Mouse (Mus musculus): Measurements from ENCODE around the gene Alkal2. TPM values are rescaled to one million over a fixed set of nuclear protein-coding genes. Genes with fewer than 3 reads are reported as not detected.

Gene Alkal2
- polyA plus RNA-seq, 1 experiment from 2014 or later = 0.58 TPM

DNA sequence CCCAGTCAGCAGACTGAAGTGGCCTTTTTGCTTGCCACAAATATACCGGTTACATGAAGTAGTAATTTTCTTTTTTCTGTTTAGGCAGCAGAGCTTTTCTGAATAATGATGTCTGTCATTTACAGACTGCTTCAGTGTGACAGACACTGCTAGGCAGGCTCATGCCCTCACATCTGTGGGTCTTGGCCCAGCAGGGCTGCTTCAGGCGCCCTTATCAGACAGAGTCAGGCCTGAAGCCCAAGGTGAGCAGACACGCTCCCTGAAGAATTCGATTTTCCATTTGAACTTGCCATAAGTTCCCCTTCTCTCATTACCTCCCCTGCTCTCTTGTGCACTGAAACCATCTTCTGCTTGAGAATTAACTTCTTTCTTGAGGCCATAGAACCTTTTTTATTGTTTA lies 3.9 kb downstream of the Alkal2 start:
- H3K27ac ChIP-seq = no peak overlapping the region
- ATAC-seq (replicated peaks; ENCODE audit: low FRiP score, low read depth) = no peak
- no peak overlapping the region for H3K9ac ChIP-seq (ENCODE audit: low read depth, low read length)
- TF ChIP-seq CTCF (IDR thresholded peaks at IDR 0.05; ENCODE audit: low read depth) = no peak
- no peaks in the 10 kb centered on the region for H3K9me3 ChIP-seq (replicated peaks; ENCODE audit: low read length)
- DNase-seq (ENCODE audit: low spot score) = no peak
- WGBS = 80% methylated on average over 4 of the region's 4 CpGs
- H3K4me3 ChIP-seq (replicated peaks; ENCODE audit: low read depth, low read length) = no peak overlapping the region
- H3K4me2 ChIP-seq (ENCODE audit: low read length) = no peak overlapping the region
- H3K36me3 ChIP-seq (ENCODE audit: insufficient read depth, low read length) = no peaks in the 10 kb centered on the region
- peaks cover 29% of the 10 kb centered on the region for H3K27me3 ChIP-seq (ENCODE audit: insufficient read depth, low read length)
- no peaks in the 10 kb centered on the region; the same call in 1 of the 2 replicates for H3K4me1 ChIP-seq (replicated peaks; ENCODE audit: insufficient read depth, low read length)

- 35% methylated on average over 5 of the region's 5 CpGs for WGBS
- DNase-seq (ENCODE audit: low spot score) (peak; percentile 88), ATAC-seq (replicated peaks; ENCODE audit: low FRiP score, low read depth) (peak; percentile 57; the same call in 1 of the 2 replicates)
- no peaks in the 10 kb centered on the region for H3K4me1 ChIP-seq (replicated peaks; ENCODE audit: insufficient read depth, low read length)
- H3K27me3 ChIP-seq (ENCODE audit: insufficient read depth, low read length) = peaks cover 10% of the 10 kb centered on the region
- H3K9me3 ChIP-seq (replicated peaks; ENCODE audit: low read length) = no peaks in the 10 kb centered on the region
- peak; percentile 96 for TF ChIP-seq CTCF (IDR thresholded peaks at IDR 0.05; ENCODE audit: low read depth)
- no peak overlapping the region for H3K4me2 ChIP-seq (ENCODE audit: low read length)
- 0 out of 2 replicates have a peak, but pooled peaks cover 2% of the 10 kb centered on the region for H3K36me3 ChIP-seq (ENCODE audit: insufficient read depth, low read length)
- H3K9ac ChIP-seq (ENCODE audit: low read depth, low read length) = no peak overlapping the region
- H3K4me3 ChIP-seq (replicated peaks; ENCODE audit: low read depth, low read length) = no peak overlapping the region
- no peak overlapping the region for H3K27ac ChIP-seq
Measured at GRCm38 (mm10) chr12:30890067-30890466, 5.9 kb downstream of the Alkal2 start.

- TF ChIP-seq CTCF (IDR thresholded peaks at IDR 0.05; ENCODE audit: low read depth) = no peak
- DNase-seq (ENCODE audit: low spot score) (no peak), ATAC-seq (replicated peaks; ENCODE audit: low FRiP score, low read depth) (no peak)
- Histone ChIP-seq H3K27me3 (ENCODE audit: insufficient read depth, low read length) (no peaks in the 10 kb centered on the region), H3K36me3 (ENCODE audit: insufficient read depth, low read length) (0 out of 2 replicates have a peak, but pooled peaks cover 2% of the 10 kb centered on the region), H3K4me1 (replicated peaks; ENCODE audit: insufficient read depth, low read length) (no peaks in the 10 kb centered on the region), H3K27ac (no peak overlapping the region), H3K4me3 (replicated peaks; ENCODE audit: low read depth, low read length) (no peak overlapping the region), H3K4me2 (ENCODE audit: low read length) (no peak overlapping the region), H3K9ac (ENCODE audit: low read depth, low read length) (no peak overlapping the region), H3K9me3 (replicated peaks; ENCODE audit: low read length) (no peaks in the 10 kb centered on the region)
- WGBS = 83% methylated on average over 7 of the region's 7 CpGs
Measured at GRCm38 (mm10) chr12:30891438-30891837, 7.3 kb downstream of the Alkal2 start.

- ATAC-seq (replicated peaks; ENCODE audit: low FRiP score, low read depth) = no peak
- no peak overlapping the region for H3K9ac ChIP-seq (ENCODE audit: low read depth, low read length)
Measured at GRCm38 (mm10) chr12:30897039-30897438, 12.9 kb downstream of the Alkal2 start.

GRCm38 (mm10) chr12:30908658-30909057 lies 24.5 kb downstream of the Alkal2 start:
- H3K4me1 ChIP-seq (replicated peaks; ENCODE audit: insufficient read depth, low read length) = peaks cover 5% of the 10 kb centered on the region; the same call in 1 of the 2 replicates
- DNase-seq (ENCODE audit: low spot score) (no peak), ATAC-seq (replicated peaks; ENCODE audit: low FRiP score, low read depth) (no peak)
- no peak overlapping the region for H3K27ac ChIP-seq
- no peaks in the 10 kb centered on the region for H3K27me3 ChIP-seq (ENCODE audit: insufficient read depth, low read length)
- H3K36me3 ChIP-seq (ENCODE audit: insufficient read depth, low read length) = peaks cover 2% of the 10 kb centered on the region; the same call in 1 of the 2 replicates
- H3K9ac ChIP-seq (ENCODE audit: low read depth, low read length) = no peak overlapping the region
- no peak overlapping the region for H3K4me2 ChIP-seq (ENCODE audit: low read length)
- TF ChIP-seq CTCF (IDR thresholded peaks at IDR 0.05; ENCODE audit: low read depth) = no peak
- H3K9me3 ChIP-seq (replicated peaks; ENCODE audit: low read length) = no peaks in the 10 kb centered on the region
- 86% methylated on average over 1 of the region's 1 CpGs for WGBS
- H3K4me3 ChIP-seq (replicated peaks; ENCODE audit: low read depth, low read length) = no peak overlapping the region

More at GRCm38 (mm10) chr12:30897039-30897438, 12.9 kb downstream of the Alkal2 start:
- DNase-seq (ENCODE audit: low spot score) = no peak
- H3K27me3 ChIP-seq (ENCODE audit: insufficient read depth, low read length) = no peaks in the 10 kb centered on the region
- H3K4me2 ChIP-seq (ENCODE audit: low read length) = no peak overlapping the region
- peaks cover 6% of the 10 kb centered on the region; the same call in 1 of the 2 replicates for H3K36me3 ChIP-seq (ENCODE audit: insufficient read depth, low read length)
- 96% methylated on average over 4 of the region's 4 CpGs for WGBS
- no peaks in the 10 kb centered on the region for H3K4me1 ChIP-seq (replicated peaks; ENCODE audit: insufficient read depth, low read length)
- no peak overlapping the region for H3K27ac ChIP-seq
- no peak for TF ChIP-seq CTCF (IDR thresholded peaks at IDR 0.05; ENCODE audit: low read depth)
- no peak overlapping the region for H3K4me3 ChIP-seq (replicated peaks; ENCODE audit: low read depth, low read length)
- no peaks in the 10 kb centered on the region for H3K9me3 ChIP-seq (replicated peaks; ENCODE audit: low read length)

GRCm38 (mm10) chr12:30909881-30910280 lies 25.8 kb downstream of the Alkal2 start:
- Histone ChIP-seq H3K4me1 (replicated peaks; ENCODE audit: insufficient read depth, low read length) (peaks cover 5% of the 10 kb centered on the region; the same call in 1 of the 2 replicates), H3K4me2 (ENCODE audit: low read length) (no peak overlapping the region), H3K36me3 (ENCODE audit: insufficient read depth, low read length) (no peaks in the 10 kb centered on the region), H3K9me3 (replicated peaks; ENCODE audit: low read length) (no peaks in the 10 kb centered on the region), H3K27me3 (ENCODE audit: insufficient read depth, low read length) (no peaks in the 10 kb centered on the region), H3K4me3 (replicated peaks; ENCODE audit: low read depth, low read length) (no peak overlapping the region), H3K9ac (ENCODE audit: low read depth, low read length) (no peak overlapping the region), H3K27ac (no peak overlapping the region)
- TF ChIP-seq CTCF (IDR thresholded peaks at IDR 0.05; ENCODE audit: low read depth) = no peak
- 91% methylated on average over 2 of the region's 2 CpGs for WGBS
- DNase-seq (ENCODE audit: low spot score) = no peak
- no peak for ATAC-seq (replicated peaks; ENCODE audit: low FRiP score, low read depth)

GRCm38 (mm10) chr12:30910860-30911259 lies 26.7 kb downstream of the Alkal2 start:
- Histone ChIP-seq H3K27ac (peak overlapping the region; percentile 87; the same call in 1 of the 2 replicates), H3K4me3 (replicated peaks; ENCODE audit: low read depth, low read length) (peak overlapping the region; percentile 71), H3K27me3 (ENCODE audit: insufficient read depth, low read length) (no peaks in the 10 kb centered on the region), H3K4me2 (ENCODE audit: low read length) (peak overlapping the region; percentile 95), H3K36me3 (ENCODE audit: insufficient read depth, low read length) (no peaks in the 10 kb centered on the region), H3K9me3 (replicated peaks; ENCODE audit: low read length) (no peaks in the 10 kb centered on the region), H3K4me1 (replicated peaks; ENCODE audit: insufficient read depth, low read length) (peaks cover 5% of the 10 kb centered on the region; the same call in 1 of the 2 replicates), H3K9ac (ENCODE audit: low read depth, low read length) (peak overlapping the region; percentile 80)
- no peak for TF ChIP-seq CTCF (IDR thresholded peaks at IDR 0.05; ENCODE audit: low read depth)
- DNase-seq (ENCODE audit: low spot score) = no peak
- no peak for ATAC-seq (replicated peaks; ENCODE audit: low FRiP score, low read depth)
- 22% methylated on average over 8 of the region's 8 CpGs for WGBS

Measured in kidney, postnatal 0 days (tissue).